Mouse (Mus musculus) bone marrow, adult 2 months (tissue): ENCODE data around the gene Fbxl15. TPM values are rescaled to one million over a fixed set of nuclear protein-coding genes. Genes with fewer than 3 reads are reported as not detected.

Experiments
- H3K27ac ChIP-seq: fragments of 200-500 bp; 2 replicates; pipeline ENCODE4 v1.5.1; 2012; ENCODE audit warnings: low read depth, mild to moderate bottlenecking, control low read depth, inconsistent platforms, low read length; ENCODE audit not compliant: control insufficient read depth, poor library complexity, insufficient read depth
- H3K4me1 ChIP-seq: fragments of 200-500 bp; 2 replicates; pipeline ENCODE4 v1.6.1; 2011; ENCODE audit warnings: low read length; ENCODE audit not compliant: control insufficient read depth, insufficient read depth
- H3K4me3 ChIP-seq: fragments of 200-500 bp; replicated peaks from 2 replicates; pipeline ENCODE3; 2011; ENCODE audit warnings: mild to moderate bottlenecking, low read depth, low read length, control low read depth; ENCODE audit not compliant: control insufficient read depth
- CTCF ChIP-seq: fragments of 200-500 bp; IDR thresholded peaks from 2 replicates; pipeline ENCODE4 v1.5.1; 2011; ENCODE audit warnings: low read length, control low read depth; ENCODE audit not compliant: control insufficient read depth, insufficient read depth
- POLR2A ChIP-seq: fragments of 200-500 bp; IDR thresholded peaks from 2 replicates; pipeline ENCODE4 v1.6.1; 2011; ENCODE audit warnings: low read depth, mild to moderate bottlenecking, control low read depth, low read length, borderline replicate concordance; ENCODE audit not compliant: control insufficient read depth
- WGBS: fragments of 180-500 bp; shearing (Covaris S2); methylation state at CpG from one replicate; pipeline ENCODE4 v1.1.7; 2018; 5-methylcytosine and 5-hydroxymethylcytosine counted together
- polyA plus RNA-seq: library from polyadenylated mRNA; stranded (reverse); fragments of >200 nt; gene quantifications from 2 replicates; pipeline ENCODE4 v1.2.4, GENCODE M21; 2011; ENCODE audit warnings: low replicate concordance; ENCODE audit not compliant: missing spikeins, insufficient read depth, insufficient read length

Fbxl15 gene
- polyA plus RNA-seq, 1 experiment, result 1.2 TPM

- peak overlapping the region; percentile 20; the same call in 1 of the 2 replicates for H3K27ac ChIP-seq
- H3K4me1 ChIP-seq, result peaks cover 3% of the 10 kb centered on the region
- WGBS, result 19% methylated on average over 4 of the region's 4 CpGs
- H3K4me3 ChIP-seq, result no peak overlapping the region
- TF ChIP-seq POLR2A (no peak), CTCF (no peak)
Measured at GRCm38 (mm10) chr19:46358381-46358780, 30.4 kb downstream of the Fbxl15 start.

GRCm38 (mm10) chr19:46362104-46362503 lies 34.1 kb downstream of the Fbxl15 start:
- TF ChIP-seq POLR2A (no peak), CTCF (no peak)
- H3K4me3 ChIP-seq, result no peak overlapping the region
- WGBS, result 69% methylated on average over 8 of the region's 8 CpGs
- H3K27ac ChIP-seq, result no peak overlapping the region
- H3K4me1 ChIP-seq, result peaks cover 3% of the 10 kb centered on the region; the same call in 1 of the 2 replicates

- TF ChIP-seq CTCF, result no peak
- TF ChIP-seq POLR2A, result no peak
- Histone ChIP-seq H3K4me3 (no peak overlapping the region), H3K27ac (no peak overlapping the region), H3K4me1 (peaks cover 3% of the 10 kb centered on the region; the same call in 1 of the 2 replicates)
- WGBS, result 33% methylated on average over 11 of the region's 11 CpGs
Measured at GRCm38 (mm10) chr19:46363294-46364009, 35.5 kb downstream of the Fbxl15 start.

GRCm38 (mm10) chr19:46367798-46368590 lies 40.0 kb downstream of the Fbxl15 start:
- WGBS, result 63% methylated on average over 23 of the region's 23 CpGs
- TF ChIP-seq POLR2A (no peak), CTCF (no peak)
- Histone ChIP-seq H3K4me1 (peaks cover 3% of the 10 kb centered on the region; the same call in 1 of the 2 replicates), H3K27ac (no peak overlapping the region), H3K4me3 (no peak overlapping the region)

- TF ChIP-seq POLR2A, result no peak
- peak; percentile 64 for TF ChIP-seq CTCF
- no peak overlapping the region for H3K27ac ChIP-seq
- H3K4me1 ChIP-seq, result no peaks in the 10 kb centered on the region
- WGBS, result 17% methylated on average over 4 of the region's 4 CpGs
- H3K4me3 ChIP-seq, result no peak overlapping the region
Measured at GRCm38 (mm10) chr19:46369204-46369603, 41.2 kb downstream of the Fbxl15 start.

- H3K4me3 ChIP-seq, result no peak overlapping the region
- 79% methylated on average over 21 of the region's 21 CpGs for WGBS
Measured at GRCm38 (mm10) chr19:46374477-46375088, 46.6 kb downstream of the Fbxl15 start.

GRCm38 (mm10) chr19:46375489-46375888 lies 47.5 kb downstream of the Fbxl15 start:
- Histone ChIP-seq H3K27ac (no peak overlapping the region), H3K4me3 (no peak overlapping the region), H3K4me1 (no peaks in the 10 kb centered on the region)
- TF ChIP-seq CTCF, result no peak
- TF ChIP-seq POLR2A, result no peak
- WGBS, result 54% methylated on average over 5 of the region's 5 CpGs

More at GRCm38 (mm10) chr19:46374477-46375088, 46.6 kb downstream of the Fbxl15 start:
- no peak for TF ChIP-seq CTCF
- no peak for TF ChIP-seq POLR2A
- Histone ChIP-seq H3K4me1 (no peaks in the 10 kb centered on the region), H3K27ac (no peak overlapping the region)

- Histone ChIP-seq H3K4me3 (no peak overlapping the region), H3K27ac (no peak overlapping the region), H3K4me1 (no peaks in the 10 kb centered on the region)
- WGBS, result 80% methylated on average over 4 of the region's 4 CpGs
- TF ChIP-seq CTCF, result no peak
- no peak for TF ChIP-seq POLR2A
Measured at GRCm38 (mm10) chr19:46375891-46376290, 47.9 kb downstream of the Fbxl15 start.

Other genes starting within 250 kb of the Fbxl15 start
- gene Elovl3, start 196.3 kb upstream of the Fbxl15 start, polyA plus RNA-seq, result not detected in 2 replicates
- gene Pitx3, start 179.9 kb upstream of the Fbxl15 start, polyA plus RNA-seq, result not detected in 2 replicates
- 20.5 and 44.3 TPM in 2 replicates for gene Gbf1, start 175.7 kb upstream of the Fbxl15 start, polyA plus RNA-seq
- gene Nfkb2, start 23.9 kb upstream of the Fbxl15 start, polyA plus RNA-seq, result 10.3 and 24.3 TPM in 2 replicates
- 1.1 and 4.8 TPM in 2 replicates for gene Psd, start 1.0 kb upstream of the Fbxl15 start, polyA plus RNA-seq
- gene Cuedc2, start 10.5 kb downstream of the Fbxl15 start, polyA plus RNA-seq, result 74.9 and 161 TPM in 2 replicates
- 5.1 and 14.9 TPM in 2 replicates for gene Mfsd13a, start 12.9 kb downstream of the Fbxl15 start, polyA plus RNA-seq
- gene 2310034G01Rik, start 22.1 kb downstream of the Fbxl15 start, polyA plus RNA-seq, result 1.1 TPM in 1 of 2 replicates, not detected in the other
- gene Actr1a, start 67.6 kb downstream of the Fbxl15 start, polyA plus RNA-seq, result 40.3 and 53.5 TPM in 2 replicates
- 5.3 and 6.3 TPM in 2 replicates for gene Sufu, start 68.7 kb downstream of the Fbxl15 start, polyA plus RNA-seq
- 13.9 and 25.9 TPM in 2 replicates for gene Trim8, start 173.5 kb downstream of the Fbxl15 start, polyA plus RNA-seq
- gene Arl3, start 245.0 kb downstream of the Fbxl15 start, polyA plus RNA-seq, result 14.0 and 18.3 TPM in 2 replicates
- gene Sfxn2, start 245.2 kb downstream of the Fbxl15 start, polyA plus RNA-seq, result 4.3 and 9.4 TPM in 2 replicates